Mouse (Mus musculus): Measurements from ENCODE around the gene Eva1b.

Gene Eva1b

DNA sequence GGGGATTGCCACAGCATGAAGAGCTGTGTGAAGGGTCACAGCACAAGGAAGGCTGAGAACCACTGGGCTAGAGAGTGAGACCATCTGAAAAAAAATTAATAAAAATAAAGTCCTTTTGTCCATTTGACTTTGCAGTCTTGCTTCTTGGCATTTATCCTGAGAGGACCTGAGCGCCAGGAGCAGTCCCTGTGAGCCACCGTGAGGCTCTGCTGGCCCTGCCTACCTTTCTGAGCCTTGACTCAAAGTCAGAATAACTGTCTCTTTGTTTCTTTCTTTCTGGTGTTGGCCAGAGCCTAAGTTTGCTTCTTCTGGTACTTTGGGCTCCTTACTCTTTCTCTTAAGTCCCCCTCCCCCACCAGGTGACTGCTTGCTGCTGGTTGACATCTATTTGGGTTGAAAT is 27.0 kb upstream of the Eva1b start:
- no peak for DNase-seq

DNA sequence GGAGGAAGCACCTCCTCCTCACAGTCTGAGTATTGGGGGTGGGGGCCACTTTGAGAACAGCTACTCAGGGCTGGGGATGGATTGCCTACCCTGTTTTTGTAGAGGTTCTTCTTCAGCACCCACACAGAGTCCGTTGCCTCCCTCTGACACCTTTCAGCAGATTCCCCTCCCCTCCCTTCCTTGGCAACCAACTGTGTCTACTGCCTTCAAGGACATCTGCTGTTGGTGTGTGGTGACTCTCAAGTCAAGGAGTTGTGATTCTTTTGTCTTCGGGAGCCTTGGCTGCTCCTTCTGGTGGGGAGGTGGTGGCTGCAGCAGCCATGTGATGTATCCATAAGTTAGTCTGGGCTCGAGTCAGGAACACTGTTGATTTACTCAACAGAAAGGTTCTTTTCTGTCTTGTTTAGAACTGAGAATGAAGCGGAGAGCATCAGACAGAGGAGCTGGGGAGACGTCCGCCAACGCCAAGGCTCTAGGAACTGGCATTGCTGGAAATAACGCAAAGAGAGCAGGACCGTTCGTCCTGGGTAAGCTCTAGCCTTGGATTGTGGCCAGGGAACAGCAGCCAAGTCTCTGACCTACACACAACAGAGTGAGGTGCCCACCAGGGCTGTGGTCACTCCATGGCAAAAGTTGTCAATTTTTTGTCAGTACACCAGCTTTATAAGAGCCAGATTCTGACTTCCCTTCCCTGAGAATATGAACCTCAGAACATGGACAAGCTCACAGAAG is 24.1 kb upstream of the Eva1b start:
- DNase-seq: no peak

DNA sequence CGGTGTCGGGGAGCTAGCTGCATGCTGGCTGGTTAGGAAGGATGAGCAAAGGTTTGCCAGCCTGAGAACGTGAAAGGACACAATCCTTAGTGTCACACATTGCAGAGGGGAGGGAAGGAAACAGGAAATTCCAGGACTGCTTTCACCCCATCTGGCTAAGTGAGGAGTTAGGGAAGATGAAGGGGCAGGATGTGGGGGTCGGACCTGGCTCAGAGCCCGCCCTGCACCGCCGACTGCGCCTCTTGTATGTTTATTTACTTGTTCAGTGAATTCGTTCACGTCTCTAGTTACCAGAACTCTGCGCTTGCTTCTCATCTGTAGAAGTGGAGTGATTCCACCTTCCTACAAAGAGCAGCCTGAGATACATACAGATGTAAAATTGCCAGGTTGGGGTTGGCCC is 17.0 kb upstream of the Eva1b start:
- DNase-seq: peak; percentile 49

DNA sequence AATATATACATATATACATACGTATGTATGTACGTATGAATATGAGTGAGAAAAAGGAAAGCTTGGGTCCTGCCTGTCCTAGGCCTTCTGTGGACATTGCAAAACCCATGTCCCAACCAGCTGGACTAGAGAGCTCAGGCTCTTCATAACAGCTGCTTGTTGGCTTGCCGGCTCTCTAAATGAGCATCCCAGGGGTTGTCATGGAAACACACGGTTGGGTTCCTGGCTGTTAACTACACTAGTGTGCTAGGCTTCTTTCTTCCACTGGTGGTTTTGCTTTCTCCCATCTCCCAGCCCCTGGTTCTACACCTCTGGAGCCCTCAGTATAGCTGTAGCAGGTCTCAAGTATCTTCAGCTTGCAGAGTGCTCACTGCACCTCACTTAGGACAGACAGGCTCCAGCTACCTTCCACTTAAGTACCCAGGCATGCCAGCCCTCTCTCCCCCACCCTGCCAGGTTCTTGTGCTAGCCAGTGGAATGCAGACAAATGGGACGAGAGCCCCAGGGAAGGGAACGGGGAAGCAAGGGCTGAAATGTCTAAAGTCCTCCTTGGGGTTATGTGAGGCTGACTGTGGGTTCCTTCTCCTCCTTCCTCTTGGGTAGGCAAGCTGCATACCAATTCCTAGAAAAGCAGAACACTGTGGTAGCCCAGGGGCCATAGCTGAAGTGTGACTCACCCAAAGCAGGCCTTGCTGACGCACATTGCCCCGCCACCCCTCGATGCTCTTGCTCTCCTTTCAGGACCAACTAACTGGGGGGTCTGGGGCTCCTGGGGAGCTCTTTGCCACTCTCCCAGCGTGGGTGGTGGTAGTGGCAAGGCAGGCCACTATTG is 16.0 kb upstream of the Eva1b start:
- DNase-seq: peak; percentile 66

DNA sequence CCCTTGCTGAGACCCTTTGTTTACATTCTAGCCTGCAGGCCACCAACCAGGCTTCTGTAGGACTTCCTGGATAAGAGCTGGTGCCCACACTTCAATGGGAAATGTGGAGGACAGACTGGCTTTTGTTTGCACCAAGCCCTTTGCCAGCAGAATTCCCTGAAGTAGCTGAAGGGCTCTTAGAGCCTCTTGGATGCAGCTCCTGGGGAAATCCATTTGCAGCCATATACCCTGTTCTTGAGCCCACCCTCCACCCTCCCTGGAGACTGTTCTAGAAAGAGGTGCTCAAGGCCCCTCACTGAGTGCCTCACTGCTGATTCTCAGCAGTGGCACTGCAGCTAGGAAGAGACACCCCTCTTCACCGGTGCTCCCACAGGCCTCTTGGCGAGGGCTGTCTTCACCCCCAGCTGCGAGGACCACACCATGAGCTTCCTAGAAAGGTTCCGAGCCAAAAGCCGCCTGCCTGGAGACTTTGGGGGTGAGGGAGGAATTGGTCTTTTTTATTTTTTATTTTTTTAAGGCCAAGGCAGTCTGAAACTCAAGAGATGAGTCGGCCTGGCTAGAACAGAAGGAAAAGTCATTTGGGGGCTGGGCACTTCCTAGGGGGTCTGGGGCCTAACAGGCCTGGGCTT is 14.8 kb upstream of the Eva1b start:
- no peak for DNase-seq

DNA sequence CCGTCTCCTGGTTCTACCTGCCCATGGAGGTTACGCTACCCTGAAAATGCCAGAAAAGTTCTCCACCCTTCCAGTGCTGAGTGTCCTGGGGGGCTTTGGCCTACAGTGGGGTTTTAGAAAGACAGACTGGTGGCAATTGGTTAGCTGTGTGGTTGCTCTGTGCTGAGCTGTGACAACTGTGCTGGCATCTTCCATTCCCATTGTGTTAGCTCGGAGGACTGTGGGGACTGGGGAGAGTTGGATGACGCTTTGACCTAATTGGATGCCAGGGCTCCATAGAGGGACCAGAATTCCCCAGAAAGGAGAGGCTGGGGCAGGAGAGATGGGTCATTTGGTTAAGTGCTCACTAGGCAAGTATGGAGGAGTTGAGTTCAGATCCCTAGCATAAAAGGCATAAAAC is 13.3 kb upstream of the Eva1b start:
- DNase-seq: no peak

DNA sequence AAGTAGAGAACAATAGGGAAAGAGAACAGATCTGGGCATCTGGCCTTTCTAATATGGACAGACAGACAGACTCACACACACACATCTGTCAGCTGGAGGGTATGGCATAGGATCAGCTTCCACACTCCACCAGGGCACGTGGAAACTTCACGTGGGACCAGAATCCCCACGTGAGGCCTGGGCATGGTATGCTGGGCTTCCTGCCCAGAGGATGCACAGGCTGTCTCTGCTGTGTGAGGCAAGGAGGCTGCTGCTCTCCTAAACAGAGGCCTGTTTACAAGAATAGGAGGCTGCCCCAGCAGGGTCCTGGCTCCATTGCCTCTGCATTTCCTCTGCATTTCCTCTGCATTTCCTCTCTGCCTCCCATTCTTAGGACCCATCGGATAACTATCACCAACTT is 12.9 kb upstream of the Eva1b start:
- no peak for DNase-seq

DNA sequence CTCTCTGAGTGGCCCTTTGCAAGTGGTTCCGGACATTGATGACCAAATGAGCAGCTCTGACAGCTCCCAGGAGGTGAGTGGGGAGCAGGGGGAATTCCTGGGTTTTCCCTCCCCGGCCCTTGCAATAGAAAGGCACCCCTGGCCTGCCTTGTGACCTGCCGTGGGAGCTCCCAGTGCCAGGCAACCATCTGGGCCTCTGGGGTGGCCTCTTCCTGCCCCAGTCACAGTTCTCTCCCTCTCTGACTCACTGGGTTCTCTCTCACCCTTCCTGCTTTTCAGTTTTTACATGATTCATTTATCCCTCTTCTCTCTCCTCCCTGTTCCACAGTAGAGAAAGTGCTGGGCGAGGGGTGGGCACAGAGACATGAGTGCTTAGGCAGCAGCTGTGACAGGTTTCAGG is 9.8 kb upstream of the Eva1b start:
- no peak for DNase-seq

DNA sequence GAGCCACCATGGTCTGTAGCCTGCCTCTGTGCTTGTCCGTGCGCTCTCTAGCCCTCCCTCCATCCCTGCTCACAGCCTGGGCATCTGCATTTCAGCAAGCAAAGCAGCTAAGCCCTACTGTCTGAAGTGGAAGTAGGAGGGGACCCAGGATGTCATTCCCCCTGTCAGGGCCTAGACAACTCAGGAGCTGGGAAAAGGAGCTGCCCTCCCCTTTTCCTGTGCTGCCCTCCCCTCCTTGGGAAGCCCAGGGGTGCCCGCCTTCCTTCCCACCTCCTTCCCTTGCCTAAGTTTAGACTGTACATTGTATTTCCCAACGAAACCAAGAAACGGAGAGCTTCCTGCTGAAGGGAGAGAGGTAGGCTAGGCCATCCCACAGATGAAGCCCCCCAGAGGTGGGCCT is 6.5 kb upstream of the Eva1b start:
- no peak for DNase-seq

DNA sequence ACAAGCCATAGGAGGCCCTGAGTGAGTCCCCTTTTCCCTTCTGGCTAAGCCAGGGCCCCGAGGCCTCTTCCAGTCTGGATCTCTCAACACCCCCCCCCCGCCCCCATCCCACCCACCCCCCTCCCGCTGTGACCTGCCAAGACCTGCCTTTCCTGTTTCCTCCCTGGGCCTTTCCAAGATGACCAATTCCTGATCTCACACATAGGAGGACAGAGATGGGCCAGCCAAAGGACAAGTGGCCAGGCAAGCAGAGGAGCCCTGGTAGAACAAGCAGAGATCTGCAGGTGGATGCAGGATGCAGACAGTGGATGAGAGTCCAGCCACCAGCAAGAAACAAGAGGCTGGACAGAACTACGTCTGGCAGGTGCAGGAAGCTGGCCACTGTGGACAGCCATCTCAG is 2.1 kb upstream of the Eva1b start:
- no peak for DNase-seq

DNA sequence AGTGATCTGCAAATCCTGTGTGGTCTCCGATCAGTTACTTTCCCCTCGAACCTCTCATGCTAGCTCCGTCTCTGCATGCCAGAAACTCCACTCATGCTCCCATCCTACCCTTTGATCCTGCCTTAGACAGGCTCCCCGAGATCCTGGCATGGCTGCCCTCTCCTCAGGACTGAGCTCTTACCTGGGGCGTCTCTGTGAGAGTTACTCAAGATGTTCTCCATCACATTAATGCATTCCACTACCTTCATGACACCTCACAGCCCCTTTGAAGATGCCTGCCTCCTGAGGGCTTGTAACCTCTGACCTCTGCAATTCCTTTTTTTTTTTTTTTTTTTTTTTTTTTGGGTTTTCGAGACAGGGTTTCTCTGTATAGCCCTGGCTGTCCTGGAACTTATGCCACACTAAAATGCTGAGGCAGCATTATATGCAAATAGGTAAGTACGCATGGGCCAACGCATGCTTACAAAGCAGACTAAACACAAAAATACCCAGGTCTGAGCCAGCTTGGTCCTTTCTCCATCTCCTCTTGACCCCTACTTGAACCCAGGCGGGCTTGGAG is 491 bp upstream of the Eva1b start:
- DNase-seq: no peak

DNA sequence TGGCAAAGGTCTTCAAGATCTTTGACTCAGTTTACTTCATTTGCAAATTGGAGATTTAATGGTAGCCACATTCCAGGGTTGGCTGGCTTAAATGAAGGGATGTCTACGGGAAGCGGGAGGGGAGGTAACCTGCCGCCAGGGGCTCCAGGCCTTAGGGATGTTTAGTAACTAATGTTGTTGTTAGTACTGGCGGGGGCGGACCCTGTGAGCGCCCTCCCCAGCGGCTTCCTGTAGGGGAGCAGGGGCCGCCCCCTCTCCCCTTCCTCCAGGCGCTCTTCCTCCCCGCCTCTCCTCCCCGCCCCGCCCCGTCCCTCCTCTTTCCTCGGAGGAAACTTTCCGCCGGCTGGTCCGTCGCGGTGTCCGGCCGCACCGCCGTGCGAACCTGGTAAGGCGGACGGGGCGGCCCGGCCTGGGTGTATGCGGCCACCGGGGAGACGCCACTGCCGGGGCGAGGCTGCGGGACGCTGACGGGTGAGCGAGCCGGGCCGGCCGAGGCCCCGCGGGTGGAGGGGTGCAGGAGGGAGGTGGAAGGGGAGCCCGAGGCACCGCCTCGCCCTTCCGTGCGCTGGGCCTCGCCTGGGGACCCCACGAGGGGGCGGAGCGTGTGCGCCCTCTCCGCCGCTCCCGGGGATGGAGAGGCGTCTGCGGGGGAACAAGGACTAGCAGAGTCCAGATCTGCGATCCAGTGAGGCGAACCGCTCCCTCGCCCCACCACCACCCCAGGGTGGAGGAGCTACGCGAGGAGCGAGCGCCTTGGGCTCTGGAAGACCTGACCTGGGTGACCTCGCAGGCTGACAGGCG is 817 bp downstream of the Eva1b start:
- DNase-seq: peak; percentile 83

DNA sequence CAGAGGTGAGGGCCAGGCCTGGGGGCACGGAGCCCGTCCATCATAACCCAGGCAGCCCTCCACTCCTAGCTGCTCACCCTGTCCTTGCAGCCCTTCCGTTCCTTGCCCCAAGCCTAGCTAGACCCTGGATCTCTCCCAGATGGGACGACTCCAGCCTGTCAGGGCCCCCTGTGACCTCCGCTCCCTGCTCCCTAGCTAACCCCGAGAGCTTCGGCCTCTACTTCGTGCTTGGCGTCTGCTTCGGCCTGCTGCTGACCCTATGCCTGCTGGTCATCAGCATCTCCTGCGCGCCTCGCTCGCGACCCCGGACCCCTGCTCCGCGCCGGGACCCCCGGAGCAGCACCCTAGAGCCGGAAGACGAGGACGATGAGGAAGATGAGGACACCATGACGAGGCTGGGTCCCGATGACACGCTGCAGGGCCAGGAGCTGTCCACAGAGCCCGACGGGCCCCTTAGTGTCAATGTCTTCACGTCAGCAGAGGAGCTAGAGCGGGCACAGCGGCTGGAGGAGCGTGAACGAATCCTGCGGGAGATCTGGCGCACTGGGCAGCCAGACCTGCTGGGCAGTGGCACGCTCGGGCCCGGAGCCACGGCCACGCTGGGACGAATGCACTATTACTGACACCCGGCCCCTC is 1.6 kb downstream of the Eva1b start:
- DNase-seq: no peak

DNA sequence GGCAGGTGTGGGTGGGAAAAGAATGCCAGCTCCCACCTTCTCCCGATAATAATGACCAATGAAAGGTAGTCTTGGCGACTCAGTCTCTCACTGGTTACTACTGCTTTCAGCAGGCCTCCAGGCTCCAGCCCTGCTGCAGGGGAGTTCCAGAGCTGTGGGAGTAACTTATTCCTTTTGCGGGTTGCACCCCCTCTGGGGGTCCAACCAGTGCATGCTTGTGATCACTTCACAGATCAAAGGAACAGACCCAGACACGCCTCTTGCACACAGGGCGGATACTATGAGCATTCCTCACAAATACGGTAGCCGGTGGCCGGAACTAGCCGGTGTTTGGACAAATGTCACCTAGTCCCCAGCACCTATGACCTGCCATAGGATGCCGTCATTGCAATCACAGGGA is 2.3 kb downstream of the Eva1b start:
- DNase-seq: no peak

DNA sequence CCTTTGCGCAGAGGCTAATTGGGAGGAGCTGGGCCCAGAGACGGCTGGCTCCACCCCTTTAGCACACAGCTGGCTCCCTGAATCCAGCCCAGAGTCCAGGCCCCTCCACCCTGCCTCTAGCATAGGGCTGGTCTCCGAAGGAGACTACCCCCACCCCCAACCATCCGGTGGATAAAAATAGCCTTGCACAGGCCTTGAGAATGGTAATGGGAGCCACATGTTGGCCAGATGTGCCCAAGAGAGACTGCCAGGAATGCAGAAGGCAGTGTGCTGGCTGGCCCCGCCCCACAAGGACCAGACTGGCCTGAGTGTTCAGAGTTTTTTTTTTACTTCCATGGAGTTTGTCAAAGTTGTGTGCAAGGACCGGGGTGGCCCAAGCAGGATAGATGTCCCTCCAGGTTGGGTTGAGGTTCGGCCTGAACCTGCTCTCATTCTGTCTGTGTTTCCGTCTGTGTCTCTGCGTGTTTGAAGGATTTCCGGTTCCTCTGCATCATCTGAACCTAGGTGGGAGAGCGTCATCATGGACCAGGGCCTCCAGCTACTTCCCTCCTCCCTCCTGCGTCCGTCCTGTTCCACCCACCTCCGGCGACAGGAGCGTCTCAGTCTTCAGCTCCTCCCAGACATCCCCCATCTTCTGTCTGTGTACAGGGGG is 2.9 kb downstream of the Eva1b start:
- peak; percentile 95 for DNase-seq

DNA sequence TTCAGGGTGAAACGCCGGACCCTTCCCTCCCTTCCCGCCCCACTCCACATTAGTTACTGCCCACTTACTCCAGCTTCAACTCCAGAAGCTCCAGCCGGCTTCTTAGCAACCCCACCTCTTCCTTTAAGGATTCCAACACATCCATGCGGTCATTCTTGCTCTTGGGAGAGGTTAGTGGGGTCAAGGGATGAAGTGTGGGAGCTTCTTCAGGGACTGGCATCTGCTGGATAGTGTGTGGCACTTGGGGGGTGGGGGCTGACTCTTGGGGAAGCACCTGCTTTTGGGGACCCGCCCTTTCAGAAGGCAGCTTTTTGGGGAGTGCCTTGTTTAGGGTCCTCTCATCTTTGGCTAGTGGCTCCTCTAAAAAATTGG is 3.4 kb downstream of the Eva1b start:
- no peak for DNase-seq

DNA sequence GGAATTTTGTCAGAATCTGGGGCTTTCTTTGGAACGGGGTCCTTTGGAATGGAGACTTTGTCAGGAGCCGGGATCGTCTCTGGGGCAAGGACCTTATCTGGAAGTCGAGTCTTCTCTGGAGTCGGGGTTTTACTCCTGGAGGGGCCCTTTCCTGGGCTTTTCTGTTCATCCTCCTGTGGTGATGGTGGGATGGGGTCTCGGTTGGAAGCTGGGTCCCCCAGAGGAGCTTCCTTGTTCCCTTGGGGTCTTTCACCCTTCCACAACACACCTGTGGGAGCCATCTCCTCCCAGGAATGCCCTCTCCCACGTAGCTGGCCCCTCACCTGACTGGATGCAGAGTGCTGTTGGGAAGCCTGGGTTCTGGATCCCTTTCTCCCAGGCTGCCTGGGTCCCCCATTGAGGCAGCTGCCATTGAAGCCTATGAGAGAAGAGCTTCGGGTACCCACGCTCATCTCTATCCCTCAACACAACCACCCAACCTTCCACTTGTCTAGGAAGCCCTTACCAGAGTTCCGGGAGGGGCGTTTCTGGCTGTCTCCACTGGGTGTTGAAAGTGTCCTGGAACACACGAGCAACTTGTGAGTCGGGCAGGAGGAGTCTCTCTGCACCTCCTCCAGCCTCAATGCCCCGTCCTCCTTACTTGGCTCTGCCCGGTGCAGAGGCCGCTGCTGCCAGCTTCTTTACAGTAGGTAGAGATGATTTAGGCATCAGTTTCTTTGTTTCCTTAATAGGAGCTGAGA is 4.3 kb downstream of the Eva1b start:
- no peak for DNase-seq

DNA sequence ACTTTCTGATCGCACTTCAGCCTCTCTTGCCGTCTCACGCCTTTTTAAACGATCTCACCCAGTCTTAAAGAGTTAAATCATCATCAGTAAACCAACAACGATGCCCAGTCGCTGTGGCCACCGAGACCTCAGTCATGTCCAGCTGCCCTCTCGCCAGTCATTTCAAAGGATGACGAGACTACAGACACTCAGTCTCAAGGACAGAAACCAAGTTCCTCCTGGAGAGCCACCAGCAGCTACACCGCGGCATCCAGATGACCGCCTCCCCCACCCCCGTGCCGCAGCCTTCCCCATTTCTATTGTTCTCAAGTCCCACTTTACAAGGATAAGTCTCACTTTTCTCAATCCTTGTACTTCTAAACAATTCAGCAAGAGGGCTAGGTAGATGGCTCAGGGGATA is 5.3 kb downstream of the Eva1b start:
- DNase-seq: no peak

DNA sequence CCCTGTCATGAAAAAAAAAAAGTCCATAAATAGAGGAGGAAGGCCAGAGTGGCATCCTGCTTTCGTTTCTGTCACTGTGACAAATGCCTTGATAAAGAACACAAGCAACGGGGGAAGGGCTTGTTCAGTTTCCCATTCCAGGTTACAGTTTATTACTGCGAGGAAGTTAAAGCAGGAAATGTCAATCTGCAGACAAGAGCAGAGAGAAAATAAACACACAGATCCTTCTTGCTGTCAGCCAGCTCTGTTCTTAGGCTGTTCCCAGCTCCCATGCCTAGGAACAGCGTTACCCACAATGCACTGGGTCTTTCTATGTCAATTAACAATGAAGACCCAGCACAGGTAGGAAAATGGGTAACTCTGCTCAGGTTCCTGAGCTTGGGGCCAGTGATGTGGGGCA is 7.6 kb downstream of the Eva1b start:
- DNase-seq: no peak

DNA sequence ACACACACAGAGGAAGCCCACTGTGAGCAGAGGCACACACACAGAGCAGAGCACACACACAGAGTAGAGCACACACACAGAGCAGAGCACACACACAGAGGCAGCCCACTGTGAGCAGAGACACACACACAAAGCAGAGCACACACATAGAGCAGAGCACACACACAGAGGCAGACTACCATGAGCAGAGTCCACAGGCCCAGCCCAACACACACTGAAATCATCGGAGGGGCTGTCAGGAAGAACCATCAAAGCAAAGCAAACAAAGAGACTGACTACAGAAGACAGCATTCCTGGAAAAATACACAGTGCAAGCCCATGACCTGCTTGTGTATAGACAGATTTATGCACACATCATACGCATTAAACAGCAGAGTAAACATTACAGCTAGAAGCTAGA is 8.3 kb downstream of the Eva1b start:
- no peak for DNase-seq

DNA sequence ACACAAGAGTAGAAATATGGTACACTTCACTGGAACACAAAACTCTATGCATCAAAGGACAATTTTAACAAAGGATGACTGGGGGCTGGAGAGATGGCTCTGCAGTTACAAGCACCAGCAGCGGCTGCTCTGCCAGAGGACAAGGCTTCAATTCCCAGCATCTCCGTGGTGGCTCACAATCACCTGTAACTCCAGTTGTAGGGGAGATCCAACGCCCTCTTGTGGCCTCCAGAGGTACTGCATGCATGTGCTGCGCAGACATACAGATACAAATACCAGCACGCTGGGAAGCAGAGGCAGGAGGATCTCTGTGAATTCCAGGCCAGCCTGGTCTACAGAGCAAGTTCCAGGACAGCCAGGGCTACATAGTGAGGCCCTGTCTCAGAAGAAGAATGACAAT is 9.1 kb downstream of the Eva1b start:
- no peak for DNase-seq

Data from embryo, embryonic 11 days (tissue).